Mouse (Mus musculus): Measurements from ENCODE around the gene Fam205a1. TPM values are rescaled to one million over a fixed set of nuclear protein-coding genes. Genes with fewer than 3 reads are reported as not detected.

Fam205a1 gene
- total RNA-seq (2023) = not detected

DNA sequence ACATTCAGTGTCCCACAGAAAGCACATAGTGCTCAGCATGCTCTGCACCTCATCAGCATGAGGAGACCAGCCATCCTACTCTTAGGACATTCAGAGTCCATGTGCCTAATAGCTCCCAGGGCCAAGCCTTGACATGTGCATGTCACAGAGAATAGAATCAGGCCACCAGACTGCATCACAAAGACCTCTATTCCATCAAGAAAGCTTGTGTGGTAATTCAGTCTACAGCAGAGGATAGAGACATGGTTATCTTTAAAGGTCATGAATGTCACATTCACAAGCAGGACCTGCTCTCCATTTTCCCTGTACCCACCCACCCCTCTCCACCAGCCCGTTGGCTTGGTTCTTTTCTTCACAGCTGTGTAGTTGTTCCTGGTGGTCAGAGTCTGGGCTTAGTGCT is at the start of gene Fam205a1:
Fam205a1 (minus strand) TSS at position 101 of the 400 bp plus-strand sequence.

DNA sequence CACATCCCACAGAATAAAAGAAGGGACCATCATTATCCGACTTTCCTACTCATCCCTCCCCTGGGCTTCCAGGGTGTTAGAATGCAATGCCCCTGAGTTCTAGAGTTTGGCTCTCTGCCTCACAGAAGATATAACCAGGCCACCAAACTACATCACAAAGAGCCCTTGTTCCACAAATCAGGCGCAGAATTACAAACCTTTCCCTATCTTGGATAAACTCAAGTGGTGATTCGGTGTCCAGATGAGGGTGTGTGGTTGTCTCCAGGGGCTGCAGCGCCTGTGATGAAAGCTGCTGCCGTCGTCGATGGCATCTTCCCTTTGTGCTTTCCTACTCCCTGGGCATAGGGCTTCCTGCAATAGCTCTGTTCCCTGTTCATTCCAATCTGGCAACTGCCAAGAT is 20.4 kb upstream of the Fam205a1 start, which contains the start of gene Fam205c:
Fam205c (minus strand) TSS at position 101 of the 400 bp plus-strand sequence.

GRCm38 (mm10) chr4:42856671-42857070 is 3.0 kb upstream of the Fam205a1 start, which contains the start of gene Gm12394:
TSS of gene Gm12394 (minus strand) at chr4:42856771.

Other genes starting within 250 kb of the Fam205a1 start
- not detected for gene Gm10591, start 241.7 kb downstream of the Fam205a1 start, total RNA-seq (2023)
- not detected for gene Gm2564, start 224.2 kb downstream of the Fam205a1 start, total RNA-seq (2023)
- gene Ccl27b, start 198.6 kb downstream of the Fam205a1 start, total RNA-seq (2023) = not detected
- gene Il11ra2, start 192.0 kb downstream of the Fam205a1 start, total RNA-seq (2023) = not detected
- gene 4930578G10Rik, start 118.3 kb downstream of the Fam205a1 start, total RNA-seq (2023) = not detected
- gene Ccl19, start 97.3 kb downstream of the Fam205a1 start, total RNA-seq (2023) = not detected
- gene Ccl21a, start 79.9 kb downstream of the Fam205a1 start, total RNA-seq (2023) = not detected
- gene Gm12394, start 2.9 kb upstream of the Fam205a1 start, total RNA-seq (2023) = not detected
- not detected for gene Fam205c, start 20.3 kb upstream of the Fam205a1 start, total RNA-seq (2023)
- gene Phf24, start 62.8 kb upstream of the Fam205a1 start, total RNA-seq (2023) = not detected
- 1 to 10 TPM; 4.9 to 6.8 TPM for gene Dnajb5, start 95.9 kb upstream of the Fam205a1 start, total RNA-seq (2023)
- not detected for gene 1700022I11Rik, start 115.7 kb upstream of the Fam205a1 start, total RNA-seq (2023)
- gene Vcp, start 146.6 kb upstream of the Fam205a1 start, total RNA-seq (2023) = 100 to 1,000 TPM in 1 of 2 experiments, 10 to 100 TPM in 1; 98.6 to 105 TPM
- gene Fancg, start 156.6 kb upstream of the Fam205a1 start, total RNA-seq (2023) = 10 to 100 TPM; 17.5 to 21.8 TPM
- 10 to 100 TPM; 11.0 to 15.0 TPM for gene Pigo, start 171.9 kb upstream of the Fam205a1 start, total RNA-seq (2023)
- gene Stoml2, start 177.8 kb upstream of the Fam205a1 start, total RNA-seq (2023) = 10 to 100 TPM; 50.2 to 59.3 TPM
- gene Fam214b, start 192.3 kb upstream of the Fam205a1 start, total RNA-seq (2023) = 10 to 100 TPM; 44.6 to 48.2 TPM
- gene Unc13b, start 205.1 kb upstream of the Fam205a1 start, total RNA-seq (2023) = under 1 TPM; 0.22 to 0.62 TPM

All from neutrophil, adult 59 days (primary cell).